Mouse (Mus musculus) midbrain, postnatal 0 days (tissue): ENCODE measurements at regions not wholly inside any gene's neighbourhood (a gene's known extent, or its start where the extent isn't known, plus 50 kb on each side); places are given as distances from the start of the nearest gene placed in this dataset.
A peak's percentile ranks its signal among the peaks of the same experiment; 100 is the strongest.

Experiments
- ATAC-seq: fragments of 200-750 bp; cut with Nextera tagmentation; 2 replicates; pipeline ENCODE4 v1.8.0; 2017; ENCODE audit warnings: moderate number of reproducible peaks, mild to moderate bottlenecking, moderate TSS enrichment, moderate library complexity; ENCODE audit not compliant: low FRiP score
- DNase-seq: peaks from one replicate; pipeline ENCODE4 v3.0.0-alpha.2; 2015; ENCODE audit warnings: low spot score
- H3K27ac ChIP-seq: fragments of 300-500 bp; sonication (generic); 2 replicates; pipeline ENCODE4 v1.5.1; 2014; ENCODE audit warnings: low read depth, mild to moderate bottlenecking, low read length, mixed read lengths
- H3K27me3 ChIP-seq: fragments of 300-500 bp; sonication (generic); 2 replicates; pipeline ENCODE4 v1.6.1; 2014; ENCODE audit warnings: low read length, control low read depth, mixed read lengths; ENCODE audit not compliant: insufficient read depth
- H3K36me3 ChIP-seq: fragments of 300-500 bp; sonication (generic); 2 replicates; pipeline ENCODE4 v1.6.1; 2014; ENCODE audit warnings: low read length, control low read depth, mixed read lengths; ENCODE audit not compliant: insufficient read depth
- H3K4me1 ChIP-seq: fragments of 300-500 bp; sonication (generic); 2 replicates; pipeline ENCODE4 v1.6.1; 2014; ENCODE audit warnings: mild to moderate bottlenecking, control low read depth, antibody characterized with exemption, low read length, mixed read lengths; ENCODE audit not compliant: insufficient read depth
- H3K4me2 ChIP-seq: fragments of 300-500 bp; sonication (generic); 2 replicates; pipeline ENCODE4 v1.6.1; 2014; ENCODE audit warnings: low read depth, mild to moderate bottlenecking, low read length, mixed read lengths; ENCODE audit not compliant: poor library complexity, severe bottlenecking
- H3K4me3 ChIP-seq: fragments of 300-500 bp; sonication (generic); 2 replicates; pipeline ENCODE4 v1.5.1; 2014; ENCODE audit warnings: low read depth, mild to moderate bottlenecking, low read length, moderate library complexity
- H3K9ac ChIP-seq: fragments of 300-500 bp; sonication (generic); replicated peaks from 2 replicates; pipeline ENCODE4 v1.6.1; 2014; ENCODE audit warnings: mild to moderate bottlenecking, low read length, moderate library complexity, mixed read lengths; ENCODE audit not compliant: poor library complexity, severe bottlenecking
- H3K9me3 ChIP-seq: fragments of 300-500 bp; sonication (generic); 2 replicates; pipeline ENCODE4 v1.6.1; 2016; ENCODE audit warnings: low read length, control low read depth
- CTCF ChIP-seq: IDR thresholded peaks from 2 replicates; pipeline ENCODE4 v1.5.1; 2016; ENCODE audit warnings: antibody characterized with exemption, mild to moderate bottlenecking
- WGBS: fragments of 180-500 bp; shearing (Covaris S2); extraction: QIAGEN DNeasy Blood & Tissue Kit; methylation state at CpG from one replicate; pipeline ENCODE4 v1.1.7; 2014; 5-methylcytosine and 5-hydroxymethylcytosine counted together

- H3K9ac ChIP-seq, result no peak overlapping the region
- WGBS, result 89% methylated on average over 5 of the region's 5 CpGs
- H3K27me3 ChIP-seq, result no peaks in the 10 kb centered on the region
- TF ChIP-seq CTCF, result no peak
- H3K4me1 ChIP-seq, result no peaks in the 10 kb centered on the region
- H3K4me3 ChIP-seq, result no peak overlapping the region
- DNase-seq (no peak), ATAC-seq (no peak)
- no peaks in the 10 kb centered on the region for H3K36me3 ChIP-seq
- no peak overlapping the region for H3K27ac ChIP-seq
- no peaks in the 10 kb centered on the region for H3K9me3 ChIP-seq
- H3K4me2 ChIP-seq, result no peak overlapping the region
Observed at GRCm38 (mm10) chr14:76964046-76964445, 72.5 kb upstream of the Ccdc122 start.

DNA sequence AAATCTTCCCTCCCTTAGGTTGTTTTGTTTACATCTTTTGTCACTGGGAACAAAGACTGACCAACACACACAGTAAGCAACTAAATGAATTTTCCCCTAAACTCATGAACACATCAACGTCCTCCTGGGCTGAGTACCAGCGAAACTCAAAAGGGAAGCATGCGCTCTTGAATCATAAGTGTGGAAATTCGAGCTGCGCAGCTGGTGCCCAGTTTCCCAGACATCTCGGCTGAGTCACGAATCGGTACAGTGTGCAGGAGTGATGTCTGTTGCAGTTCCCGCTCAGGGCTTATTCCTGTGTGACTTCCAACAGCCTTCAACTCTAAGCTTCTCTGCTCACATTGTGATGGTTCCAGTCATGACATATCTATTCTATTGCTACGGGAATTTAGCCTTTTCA lies 77.7 kb upstream of the Ccdc122 start:
- H3K9me3 ChIP-seq, result no peaks in the 10 kb centered on the region
- H3K27me3 ChIP-seq, result no peaks in the 10 kb centered on the region
- H3K4me3 ChIP-seq, result no peak overlapping the region
- no peak for DNase-seq
- H3K9ac ChIP-seq, result no peak overlapping the region
- no peak overlapping the region for H3K27ac ChIP-seq
- H3K4me2 ChIP-seq, result no peak overlapping the region
- WGBS, result 73% methylated on average over 10 of the region's 10 CpGs
- TF ChIP-seq CTCF, result no peak
- H3K4me1 ChIP-seq, result no peaks in the 10 kb centered on the region
- no peaks in the 10 kb centered on the region for H3K36me3 ChIP-seq
- no peak for ATAC-seq

GRCm38 (mm10) chr14:76957136-76957535 lies 79.4 kb upstream of the Ccdc122 start:
- TF ChIP-seq CTCF, result no peak
- H3K27me3 ChIP-seq, result no peaks in the 10 kb centered on the region
- H3K4me3 ChIP-seq, result no peak overlapping the region
- H3K4me1 ChIP-seq, result no peaks in the 10 kb centered on the region
- no peaks in the 10 kb centered on the region for H3K36me3 ChIP-seq
- no peak overlapping the region for H3K27ac ChIP-seq
- H3K9ac ChIP-seq, result no peak overlapping the region
- 39% methylated on average over 2 of the region's 2 CpGs for WGBS
- H3K4me2 ChIP-seq, result no peak overlapping the region
- no peaks in the 10 kb centered on the region for H3K9me3 ChIP-seq
- ATAC-seq (no peak), DNase-seq (no peak)

GRCm38 (mm10) chr14:76953171-76953570 lies 83.4 kb upstream of the Ccdc122 start:
- no peak overlapping the region for H3K9ac ChIP-seq
- no peak overlapping the region for H3K4me2 ChIP-seq
- WGBS, result 95% methylated on average over 2 of the region's 2 CpGs
- no peak for ATAC-seq
- TF ChIP-seq CTCF, result no peak
- no peaks in the 10 kb centered on the region for H3K9me3 ChIP-seq
- no peak overlapping the region for H3K27ac ChIP-seq
- H3K36me3 ChIP-seq, result no peaks in the 10 kb centered on the region
- no peaks in the 10 kb centered on the region for H3K27me3 ChIP-seq
- 0 out of 2 replicates have a peak, but pooled peaks cover 6% of the 10 kb centered on the region for H3K4me1 ChIP-seq
- no peak overlapping the region for H3K4me3 ChIP-seq
- DNase-seq, result no peak

DNA sequence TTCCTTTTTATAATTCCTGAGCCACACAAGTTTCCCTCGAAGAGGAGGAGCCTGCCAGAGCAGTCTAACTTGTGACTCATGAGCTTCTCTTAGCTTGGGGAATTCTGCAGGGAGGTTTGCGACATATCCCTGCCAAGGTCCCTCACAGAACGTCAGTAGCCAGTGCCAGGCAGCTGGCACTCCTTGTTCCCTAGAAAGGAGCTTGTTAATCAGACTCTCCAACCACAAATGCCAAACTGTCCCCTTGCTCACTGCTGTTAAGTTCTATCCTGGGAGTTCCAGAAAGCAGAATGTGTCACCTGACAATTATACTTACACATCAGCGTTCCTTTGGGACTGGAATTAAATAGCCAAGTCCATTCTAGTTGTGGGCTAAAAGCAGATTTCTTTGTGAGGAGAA lies 85.1 kb upstream of the Ccdc122 start:
- peak; percentile 81 for DNase-seq
- H3K4me2 ChIP-seq, result no peak overlapping the region
- no peak for ATAC-seq
- 0 out of 2 replicates have a peak, but pooled peaks cover 6% of the 10 kb centered on the region for H3K4me1 ChIP-seq
- H3K36me3 ChIP-seq, result no peaks in the 10 kb centered on the region
- no peak overlapping the region for H3K4me3 ChIP-seq
- no peak overlapping the region for H3K9ac ChIP-seq
- H3K9me3 ChIP-seq, result no peaks in the 10 kb centered on the region
- 61% methylated on average over 4 of the region's 4 CpGs for WGBS
- H3K27me3 ChIP-seq, result no peaks in the 10 kb centered on the region
- TF ChIP-seq CTCF, result no peak
- H3K27ac ChIP-seq, result no peak overlapping the region

DNA sequence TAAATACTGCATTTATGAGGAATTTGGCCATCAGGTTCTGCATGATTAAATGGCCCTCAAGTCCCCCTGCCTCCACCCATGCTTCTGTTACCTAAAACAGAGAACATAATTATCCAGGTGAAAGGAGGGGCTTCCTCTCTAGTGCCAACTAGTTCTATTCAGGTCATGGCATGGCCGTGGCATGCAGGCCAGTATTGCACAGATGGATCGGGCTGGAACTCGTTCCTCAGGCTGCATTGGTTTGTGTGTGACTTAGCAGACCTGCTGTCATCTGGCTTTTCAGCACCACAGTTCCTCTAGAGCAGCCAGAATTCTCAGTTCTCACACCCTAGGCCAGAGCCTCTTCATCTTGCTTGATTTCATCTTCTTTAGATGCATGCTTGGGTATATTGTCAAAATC lies 87.2 kb upstream of the Ccdc122 start:
- H3K4me2 ChIP-seq, result no peak overlapping the region
- TF ChIP-seq CTCF, result no peak
- no peak overlapping the region for H3K4me3 ChIP-seq
- WGBS, result 81% methylated on average over 3 of the region's 3 CpGs
- DNase-seq, result no peak
- 0 out of 2 replicates have a peak, but pooled peaks cover 6% of the 10 kb centered on the region for H3K4me1 ChIP-seq
- H3K9me3 ChIP-seq, result no peaks in the 10 kb centered on the region
- ATAC-seq, result no peak
- H3K27ac ChIP-seq, result peak overlapping the region; percentile 51; the same call in 1 of the 2 replicates
- no peak overlapping the region for H3K9ac ChIP-seq
- no peaks in the 10 kb centered on the region for H3K27me3 ChIP-seq
- no peaks in the 10 kb centered on the region for H3K36me3 ChIP-seq
